Mouse (Mus musculus) midbrain, embryonic 16.5 days (tissue): ENCODE data around the gene Crybb1. TPM values are rescaled to one million over a fixed set of nuclear protein-coding genes. Genes with fewer than 3 reads are reported as not detected.

Experiments
- ATAC-seq: fragments of 200-750 bp; cut with Nextera tagmentation; 2 replicates; pipeline ENCODE4 v1.8.0; 2017; ENCODE audit warnings: moderate TSS enrichment
- H3K27ac ChIP-seq: fragments of 300-500 bp; sonication (generic); 2 replicates; pipeline ENCODE4 v1.5.1; 2014; ENCODE audit warnings: mild to moderate bottlenecking, low read length, mixed read lengths
- H3K27me3 ChIP-seq: fragments of 300-500 bp; sonication (generic); 2 replicates; pipeline ENCODE4 v1.6.1; 2014; ENCODE audit warnings: low read depth, low read length, mixed read lengths; ENCODE audit not compliant: control insufficient read depth, insufficient read depth
- H3K36me3 ChIP-seq: fragments of 300-500 bp; sonication (generic); 2 replicates; pipeline ENCODE4 v1.6.1; 2014; ENCODE audit warnings: mild to moderate bottlenecking, low read length, moderate library complexity, mixed read lengths; ENCODE audit not compliant: control insufficient read depth, insufficient read depth
- H3K4me1 ChIP-seq: fragments of 300-500 bp; sonication (generic); 2 replicates; pipeline ENCODE4 v1.6.1; 2014; ENCODE audit warnings: mild to moderate bottlenecking, low read length, mixed read lengths; ENCODE audit not compliant: control insufficient read depth, insufficient read depth
- H3K4me2 ChIP-seq: fragments of 300-500 bp; sonication (generic); 2 replicates; pipeline ENCODE4 v1.6.1; 2014; ENCODE audit warnings: mild to moderate bottlenecking, low read length, mixed read lengths
- H3K4me3 ChIP-seq: fragments of 300-500 bp; sonication (generic); 2 replicates; pipeline ENCODE4 v1.5.1; 2014; ENCODE audit warnings: low read depth, mild to moderate bottlenecking, low read length, moderate library complexity, mixed read lengths
- H3K9ac ChIP-seq: fragments of 300-500 bp; sonication (generic); 2 replicates; pipeline ENCODE4 v1.6.1; 2014; ENCODE audit warnings: low read depth, low read length, mixed read lengths
- H3K9me3 ChIP-seq: fragments of 300-500 bp; sonication (generic); replicated peaks from 2 replicates; pipeline ENCODE4 v1.6.1; 2014; ENCODE audit warnings: mild to moderate bottlenecking, low read length, mixed read lengths; ENCODE audit not compliant: control insufficient read depth, poor library complexity, severe bottlenecking
- WGBS: fragments of 180-500 bp; shearing (Covaris S2); extraction: QIAGEN DNeasy Blood & Tissue Kit; methylation state at CpG from one replicate; pipeline ENCODE4 v1.1.7; 2014; 5-methylcytosine and 5-hydroxymethylcytosine counted together
- polyA plus RNA-seq: library from polyadenylated mRNA; unstranded; fragments of >200 nt; fragmentation: Nextera tagmentation; extraction: Ambion mirVana; gene quantifications from 2 replicates; pipeline ENCODE4 v1.2.1, GENCODE M21; 2015

The Crybb1 gene
- polyA plus RNA-seq, 1 experiment from 2014 or later, result 5.8 TPM

- no peaks in the 10 kb centered on the region for H3K27me3 ChIP-seq
- H3K9me3 ChIP-seq, result no peaks in the 10 kb centered on the region
- H3K27ac ChIP-seq, result no peak overlapping the region
- H3K4me3 ChIP-seq, result no peak overlapping the region
- no peak for ATAC-seq
- H3K4me1 ChIP-seq, result peaks cover 4% of the 10 kb centered on the region; the same call in 1 of the 2 replicates
- H3K36me3 ChIP-seq, result no peaks in the 10 kb centered on the region
- H3K4me2 ChIP-seq, result no peak overlapping the region
- 16% methylated on average over 8 of the region's 8 CpGs for WGBS
- no peak overlapping the region for H3K9ac ChIP-seq
Measured at GRCm38 (mm10) chr5:112253169-112253568, 2.4 kb upstream of the Crybb1 start.

DNA sequence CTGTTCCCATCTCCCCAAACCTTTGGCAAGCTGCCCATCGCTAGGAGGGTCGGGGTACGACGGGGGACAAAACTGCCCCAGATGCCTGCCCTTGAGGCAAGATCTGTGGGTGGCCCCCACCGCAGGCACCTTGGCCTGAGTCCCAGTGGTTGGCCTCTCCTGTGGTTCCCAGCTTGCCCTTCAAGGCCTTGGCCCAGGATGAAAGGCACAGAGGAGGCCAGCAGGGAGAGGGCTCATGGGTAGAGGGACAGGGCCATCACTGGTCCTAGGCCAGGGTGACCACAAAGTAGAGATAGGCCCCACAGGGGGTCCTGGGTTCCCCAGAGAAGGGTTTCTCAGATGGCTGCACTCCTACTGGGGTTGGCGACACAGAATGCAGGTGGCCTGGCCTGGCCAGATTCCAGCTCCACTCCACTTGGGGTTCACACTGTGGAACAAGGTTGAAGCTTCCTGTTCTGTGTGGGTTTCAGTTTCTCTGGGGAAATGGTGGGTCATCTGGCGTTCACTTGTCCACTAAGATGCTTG lies 1.3 kb upstream of the Crybb1 start:
- Histone ChIP-seq H3K36me3 (no peaks in the 10 kb centered on the region), H3K9ac (no peak overlapping the region), H3K4me2 (no peak overlapping the region), H3K4me1 (peaks cover 4% of the 10 kb centered on the region; the same call in 1 of the 2 replicates), H3K9me3 (no peaks in the 10 kb centered on the region), H3K4me3 (no peak overlapping the region), H3K27me3 (no peaks in the 10 kb centered on the region), H3K27ac (no peak overlapping the region)
- no peak; the same call in 1 of the 2 replicates for ATAC-seq
- WGBS, result 65% methylated on average over 7 of the region's 7 CpGs

DNA sequence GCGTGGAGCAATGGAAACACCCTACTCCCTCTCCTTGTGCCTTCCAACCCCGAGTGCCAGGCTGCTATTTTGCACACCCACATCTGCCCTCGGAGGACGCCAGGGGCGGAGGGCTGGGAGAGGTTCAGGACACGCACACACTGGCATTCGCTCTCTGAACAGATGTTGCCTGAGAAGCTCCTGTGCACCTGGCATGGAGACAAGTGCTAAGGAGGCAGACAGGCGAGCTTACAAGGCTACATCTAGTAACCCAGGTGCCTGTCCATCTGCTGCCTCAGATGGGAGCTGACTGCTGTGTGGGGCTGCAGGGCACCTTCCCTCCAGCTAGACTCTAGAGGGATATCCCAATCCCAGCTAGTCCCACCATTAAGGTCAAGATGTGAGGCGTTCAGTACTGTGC lies 842 bp downstream of the Crybb1 start:
- Histone ChIP-seq H3K27ac (no peak overlapping the region), H3K27me3 (no peaks in the 10 kb centered on the region), H3K9me3 (no peaks in the 10 kb centered on the region), H3K4me3 (no peak overlapping the region), H3K4me1 (peaks cover 4% of the 10 kb centered on the region; the same call in 1 of the 2 replicates), H3K9ac (no peak overlapping the region), H3K36me3 (no peaks in the 10 kb centered on the region), H3K4me2 (no peak overlapping the region)
- no peak for ATAC-seq
- 71% methylated on average over 9 of the region's 9 CpGs for WGBS

DNA sequence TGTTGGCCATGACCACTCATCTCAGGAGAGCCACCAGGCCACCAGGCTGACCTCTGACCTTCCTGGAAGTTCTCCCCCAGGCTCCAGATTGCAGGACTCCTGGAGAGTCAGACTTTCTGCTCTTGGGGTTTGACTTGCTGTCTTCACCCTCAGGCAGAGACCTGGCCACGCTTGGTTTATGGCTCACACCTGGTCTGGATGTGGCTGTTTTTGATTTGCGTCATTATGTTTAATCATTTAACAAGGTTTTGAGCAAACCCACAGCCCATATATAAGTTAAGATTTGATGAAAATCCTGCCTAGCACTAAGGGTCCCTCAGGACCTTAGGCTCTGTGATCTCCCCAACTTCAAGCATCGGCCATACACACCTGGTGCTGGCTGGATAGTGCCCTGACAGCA lies 2.3 kb downstream of the Crybb1 start:
- no peak for ATAC-seq
- H3K4me1 ChIP-seq, result peaks cover 3% of the 10 kb centered on the region; the same call in 1 of the 2 replicates
- 86% methylated on average over 3 of the region's 3 CpGs for WGBS

DNA sequence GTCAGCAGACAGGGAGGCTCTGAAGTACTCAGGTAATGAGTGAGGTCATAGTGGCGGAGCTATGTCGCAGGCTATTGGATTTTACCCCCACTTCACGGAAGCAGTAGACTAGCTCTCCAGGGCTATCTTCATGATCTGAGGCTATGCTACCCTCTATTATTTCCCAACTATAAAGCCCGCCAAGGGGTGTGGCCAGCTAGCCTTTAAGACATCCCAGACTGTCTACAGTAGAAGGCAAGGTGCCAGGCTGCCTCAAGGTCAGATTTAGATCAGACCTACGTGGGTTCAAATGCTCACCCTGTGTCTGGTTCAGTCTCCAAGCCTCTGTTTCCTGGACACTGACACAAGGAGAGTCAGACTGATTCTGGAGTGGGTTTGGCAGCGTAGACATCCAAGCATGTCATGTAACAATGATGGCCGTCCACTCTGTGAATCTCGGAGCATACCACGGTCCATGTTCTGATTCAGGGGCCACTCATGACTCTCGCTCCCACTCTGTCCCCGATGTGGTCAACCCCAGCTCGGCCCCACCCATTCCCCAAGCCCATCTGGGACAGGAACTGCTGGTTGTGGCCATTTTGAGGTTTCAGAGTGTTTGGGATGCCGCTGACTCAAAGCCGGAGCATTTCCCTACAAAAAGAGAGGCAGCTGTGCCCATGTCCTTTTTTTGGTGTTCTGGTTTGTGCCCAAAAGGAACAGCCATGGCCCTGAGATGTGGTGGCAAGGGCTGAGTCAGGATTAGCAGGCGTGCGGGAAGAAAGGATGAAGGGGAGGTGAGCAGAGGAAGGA lies 4.4 kb downstream of the Crybb1 start:
- no peaks in the 10 kb centered on the region for H3K9me3 ChIP-seq
- H3K4me1 ChIP-seq, result no peaks in the 10 kb centered on the region
- no peaks in the 10 kb centered on the region for H3K27me3 ChIP-seq
- no peak for ATAC-seq
- H3K36me3 ChIP-seq, result no peaks in the 10 kb centered on the region
- H3K27ac ChIP-seq, result no peak overlapping the region
- WGBS, result 91% methylated on average over 16 of the region's 16 CpGs
- no peak overlapping the region for H3K4me2 ChIP-seq
- H3K9ac ChIP-seq, result no peak overlapping the region
- no peak overlapping the region for H3K4me3 ChIP-seq

More for the DNA sequence above, 2.3 kb downstream of the Crybb1 start:
- Histone ChIP-seq H3K4me2 (no peak overlapping the region), H3K27ac (no peak overlapping the region), H3K4me3 (no peak overlapping the region), H3K36me3 (no peaks in the 10 kb centered on the region), H3K9ac (no peak overlapping the region), H3K9me3 (no peaks in the 10 kb centered on the region), H3K27me3 (no peaks in the 10 kb centered on the region)

- H3K27me3 ChIP-seq, result no peaks in the 10 kb centered on the region
- H3K36me3 ChIP-seq, result no peaks in the 10 kb centered on the region
- no peak overlapping the region for H3K9ac ChIP-seq
- 89% methylated on average over 3 of the region's 3 CpGs for WGBS
- no peak overlapping the region for H3K4me3 ChIP-seq
- H3K4me2 ChIP-seq, result no peak overlapping the region
- no peak for ATAC-seq
- no peaks in the 10 kb centered on the region for H3K9me3 ChIP-seq
- no peak overlapping the region for H3K27ac ChIP-seq
- no peaks in the 10 kb centered on the region; the same call in 1 of the 2 replicates for H3K4me1 ChIP-seq
Measured at GRCm38 (mm10) chr5:112260818-112261217, 5.2 kb downstream of the Crybb1 start.

DNA sequence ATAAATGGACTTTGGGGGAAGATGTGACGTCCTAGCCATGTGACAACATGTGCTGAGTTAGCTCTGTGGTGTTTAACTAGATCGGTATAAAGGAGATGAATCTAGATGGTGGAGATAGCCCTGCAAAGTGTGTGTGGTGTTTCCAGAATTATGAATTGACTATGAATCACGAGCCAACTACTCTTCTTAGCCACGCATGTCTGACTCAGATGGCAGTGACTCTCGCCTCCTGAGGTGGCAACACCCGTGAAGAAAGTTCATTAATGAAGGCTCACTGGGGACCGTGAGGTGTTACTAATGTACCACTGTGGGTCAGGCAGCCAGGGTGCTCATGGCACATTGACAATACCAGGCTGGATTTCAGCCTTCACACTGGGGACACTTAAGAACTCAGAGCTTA lies 8.5 kb downstream of the Crybb1 start:
- no peak for ATAC-seq
- Histone ChIP-seq H3K9me3 (no peaks in the 10 kb centered on the region), H3K27me3 (no peaks in the 10 kb centered on the region; the same call in 1 of the 2 replicates), H3K4me2 (no peak overlapping the region), H3K4me1 (no peaks in the 10 kb centered on the region; the same call in 1 of the 2 replicates), H3K36me3 (no peaks in the 10 kb centered on the region), H3K27ac (no peak overlapping the region), H3K9ac (no peak overlapping the region), H3K4me3 (no peak overlapping the region)
- 89% methylated on average over 7 of the region's 7 CpGs for WGBS

DNA sequence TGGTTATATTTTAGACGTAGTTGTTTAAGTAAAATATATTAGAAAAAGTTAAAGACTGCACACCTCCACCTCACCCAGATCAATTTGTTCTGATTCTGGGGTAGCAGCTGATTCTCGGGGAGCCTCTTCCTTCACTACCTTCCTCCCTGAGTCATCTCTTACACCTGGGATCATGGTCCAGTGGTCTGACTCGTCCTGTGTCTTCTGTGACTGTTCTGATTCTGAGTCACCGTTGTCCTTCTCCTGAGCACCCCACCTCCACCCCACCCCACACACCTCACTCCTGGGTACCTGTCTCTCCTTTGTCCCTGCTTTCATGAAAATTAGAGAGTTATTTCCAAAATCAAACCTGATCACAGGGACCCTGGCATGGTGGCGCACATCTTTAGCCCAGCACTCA lies 9.5 kb downstream of the Crybb1 start:
- no peaks in the 10 kb centered on the region for H3K36me3 ChIP-seq
- H3K4me3 ChIP-seq, result no peak overlapping the region
- no peaks in the 10 kb centered on the region for H3K9me3 ChIP-seq
- no peak overlapping the region for H3K4me2 ChIP-seq
- no peaks in the 10 kb centered on the region; the same call in 1 of the 2 replicates for H3K4me1 ChIP-seq
- no peak overlapping the region for H3K27ac ChIP-seq
- H3K9ac ChIP-seq, result no peak overlapping the region
- H3K27me3 ChIP-seq, result no peaks in the 10 kb centered on the region; the same call in 1 of the 2 replicates
- no peak for ATAC-seq
- WGBS, result 85% methylated on average over 5 of the region's 5 CpGs

DNA sequence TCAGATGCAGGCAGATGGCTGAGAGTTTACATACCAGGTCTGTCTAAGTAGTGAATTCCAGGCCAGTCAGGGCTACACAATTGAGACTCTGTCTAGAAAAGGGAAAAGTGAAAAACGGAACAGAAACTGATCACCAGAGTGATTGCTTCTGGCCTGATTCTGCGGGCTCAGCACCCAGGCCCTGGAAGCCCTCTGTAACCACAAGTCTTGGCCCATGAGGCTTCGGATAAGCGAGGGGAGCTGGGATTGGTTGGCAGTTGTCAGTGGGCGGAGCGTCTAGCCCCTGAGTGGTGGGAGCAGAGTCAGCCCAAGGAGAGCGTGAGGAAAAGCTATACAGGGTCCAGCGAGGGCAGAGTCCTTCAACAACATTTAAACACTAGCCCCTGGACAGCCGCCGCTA lies 9.9 kb downstream of the Crybb1 start:
- peaks cover 3% of the 10 kb centered on the region for H3K4me1 ChIP-seq
- 0 out of 2 replicates have a peak overlapping the region, but pooled peaks have one; percentile 8 for H3K4me2 ChIP-seq
- ATAC-seq, result peak; percentile 51; the same call in 1 of the 2 replicates
- H3K36me3 ChIP-seq, result no peaks in the 10 kb centered on the region
- no peaks in the 10 kb centered on the region; the same call in 1 of the 2 replicates for H3K27me3 ChIP-seq
- H3K4me3 ChIP-seq, result no peak overlapping the region
- no peak overlapping the region for H3K9ac ChIP-seq
- H3K27ac ChIP-seq, result no peak overlapping the region
- 10% methylated on average over 10 of the region's 10 CpGs for WGBS
- no peaks in the 10 kb centered on the region for H3K9me3 ChIP-seq
